Mouse (Mus musculus): ENCODE measurements around the gene Cpsf6.

Cpsf6 gene

GRCm38 (mm10) chr10:117335649-117336048, 44.2 kb downstream of the Cpsf6 start:
- no peak for DNase-seq (ENCODE audit: low spot score in 2 of 2)

GRCm38 (mm10) chr10:117330521-117330920, 49.3 kb downstream of the Cpsf6 start:
- DNase-seq (ENCODE audit: low spot score in 2 of 2), result no peak

- DNase-seq (ENCODE audit: low spot score in 2 of 2), result no peak
Measured at GRCm38 (mm10) chr10:117323782-117324181, 56.0 kb downstream of the Cpsf6 start.

- no peak for DNase-seq (ENCODE audit: low spot score in 2 of 2)
Measured at GRCm38 (mm10) chr10:117322630-117323029, 57.2 kb downstream of the Cpsf6 start.

- no peak for DNase-seq (ENCODE audit: low spot score in 2 of 2)
Measured at GRCm38 (mm10) chr10:117320571-117320981, 59.2 kb downstream of the Cpsf6 start.

- no peak for DNase-seq (ENCODE audit: low spot score in 2 of 2)
Measured at GRCm38 (mm10) chr10:117316391-117316790, 63.4 kb downstream of the Cpsf6 start.

GRCm38 (mm10) chr10:117313133-117313532, 66.7 kb downstream of the Cpsf6 start:
- DNase-seq (ENCODE audit: low spot score in 2 of 2), result no peak

GRCm38 (mm10) chr10:117312168-117312567, 67.6 kb downstream of the Cpsf6 start:
- DNase-seq (ENCODE audit: low spot score in 2 of 2), result no peak

- no peak for DNase-seq (ENCODE audit: low spot score in 2 of 2)
Measured at GRCm38 (mm10) chr10:117304371-117304770, 75.4 kb downstream of the Cpsf6 start.

GRCm38 (mm10) chr10:117301688-117302087, 78.1 kb downstream of the Cpsf6 start:
- DNase-seq (ENCODE audit: low spot score in 2 of 2), result no peak

GRCm38 (mm10) chr10:117299901-117300520, 79.8 kb downstream of the Cpsf6 start:
- no peak for DNase-seq (ENCODE audit: low spot score in 2 of 2)

GRCm38 (mm10) chr10:117299106-117299505, 80.7 kb downstream of the Cpsf6 start:
- no peak for DNase-seq (ENCODE audit: low spot score in 2 of 2)

- no peak for DNase-seq (ENCODE audit: low spot score in 2 of 2)
Measured at GRCm38 (mm10) chr10:117298336-117298735, 81.5 kb downstream of the Cpsf6 start.

Data from urinary bladder, postnatal 4 days (tissue).